Mouse (Mus musculus) ES-Bruce4 (cell line): Measurements from ENCODE around the gene Uhrf1.

Experiments used
- CTCF ChIP-seq: IDR thresholded peaks from one replicate; pipeline ENCODE4 v1.8.1; 2011; ENCODE audit warnings: low read depth, low read length
- EP300 ChIP-seq: IDR thresholded peaks from 2 replicates; pipeline ENCODE4 v1.6.1; 2011; ENCODE audit warnings: low read depth, low read length; ENCODE audit not compliant: insufficient read depth
- POLR2A ChIP-seq: IDR thresholded peaks from one replicate; pipeline ENCODE4 v1.8.1; 2011; ENCODE audit warnings: low read length; ENCODE audit not compliant: insufficient read depth

DNA sequence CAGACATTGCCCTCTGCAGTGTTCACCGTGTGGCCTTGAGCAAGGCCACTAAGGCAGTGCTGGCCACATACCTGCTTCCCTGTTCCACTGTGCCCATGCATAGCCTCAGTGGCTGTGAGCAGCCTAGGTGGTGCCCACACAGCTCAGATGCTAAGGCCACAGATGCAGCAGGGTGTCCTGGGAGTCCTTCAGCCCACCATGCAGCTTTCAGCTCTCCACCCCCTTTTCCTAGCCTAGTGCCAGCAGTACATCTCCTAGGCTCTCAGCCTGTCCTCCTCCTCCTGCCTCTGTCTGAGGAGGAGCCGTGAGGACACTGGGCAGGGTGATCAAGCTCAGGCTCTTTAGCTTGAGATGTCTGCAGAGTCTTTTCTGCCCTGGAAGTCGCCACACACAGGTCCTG lies 67.0 kb downstream of the Uhrf1 start:
- no peak for TF ChIP-seq POLR2A
- no peak for TF ChIP-seq EP300
- TF ChIP-seq CTCF: no peak
